Mouse (Mus musculus): ENCODE results near the gene Sox5. TPM values are rescaled to one million over a fixed set of nuclear protein-coding genes. Genes with fewer than 3 reads are reported as not detected.

The Sox5 gene
- 28.0 and 38.9 TPM in 2 replicates for polyA plus RNA-seq (2015; fragmentation: Nextera tagmentation; extraction: Ambion mirVana)

DNA sequence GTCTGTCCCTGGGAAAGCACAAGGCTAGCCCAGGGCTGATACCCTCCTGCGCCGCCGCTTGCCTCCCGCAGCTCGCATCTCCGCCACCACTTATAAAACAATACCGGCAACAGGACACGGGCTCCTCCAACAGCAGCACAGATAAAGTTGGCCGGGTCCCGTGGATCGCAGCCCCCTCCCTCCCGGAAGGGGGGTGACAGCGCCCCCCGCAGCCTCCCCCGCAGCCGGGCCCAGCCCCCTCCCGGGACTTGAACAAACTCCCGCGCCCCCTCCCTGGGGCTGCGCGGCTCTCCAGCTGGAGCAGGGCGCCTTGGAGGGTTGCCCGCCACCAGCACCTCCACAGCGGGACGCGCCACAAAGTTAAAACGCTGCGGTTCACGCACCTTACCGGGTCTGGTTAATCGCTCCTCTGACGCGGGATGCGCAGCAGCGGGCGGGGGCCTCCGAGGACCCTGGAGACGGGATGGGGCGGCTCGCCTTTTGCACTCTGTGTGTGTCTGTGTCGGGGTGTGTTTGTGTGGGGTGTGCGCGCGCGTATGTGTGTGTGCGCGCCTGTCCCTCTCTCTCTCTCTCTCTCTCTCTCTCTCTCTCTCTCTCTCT lies at the start of gene Sox5:
Gene Sox5 (minus strand): TSS at position 547 of the 600 bp plus-strand sequence.
- Histone ChIP-seq H3K9me3 (no peaks in the 10 kb centered on the region), H3K27me3 (no peaks in the 10 kb centered on the region), H3K4me2 (peak within 1 kb of the TSS; percentile 95), H3K9ac (peak within 1 kb of the TSS; percentile 78), H3K4me1 (replicated peaks) (peaks cover 19% of the 10 kb centered on the region), H3K36me3 (no peaks in the 10 kb centered on the region), H3K4me3 (peak within 1 kb of the TSS; percentile 73), H3K27ac (replicated peaks) (peak within 1 kb of the TSS; percentile 73)
- 0% methylated on average over 39 of the region's 47 CpGs for WGBS
- ATAC-seq (ENCODE audit: low FRiP score, low read depth): peak; percentile 77

DNA sequence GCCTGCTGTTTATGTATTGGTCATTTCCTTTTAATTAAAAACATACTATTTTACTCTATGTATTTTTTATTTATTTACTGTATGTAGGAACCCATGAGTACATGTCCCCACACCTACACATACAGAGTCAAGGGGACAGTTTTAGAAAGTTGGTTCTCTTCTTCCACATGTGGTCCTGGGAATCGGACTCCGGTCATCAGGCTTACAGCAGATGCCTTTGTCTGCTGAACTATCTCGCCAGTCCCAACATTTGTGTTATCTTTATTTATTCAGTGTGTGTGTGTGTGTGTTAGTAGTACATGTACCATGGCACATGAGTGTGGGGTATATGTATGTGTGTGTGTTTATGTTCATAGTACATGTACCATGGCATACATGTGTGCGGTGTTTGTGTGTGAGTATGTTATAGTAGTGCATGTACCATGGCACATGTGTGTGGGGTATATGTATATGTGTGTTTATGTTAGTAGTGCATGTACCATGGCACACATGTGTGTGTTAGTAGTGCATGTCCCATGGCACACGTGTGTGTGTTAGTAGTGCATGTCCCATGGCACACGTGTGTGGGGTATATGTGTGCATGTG lies 43.3 kb upstream of the Sox5 start:
- no peaks in the 10 kb centered on the region for H3K9me3 ChIP-seq
- ATAC-seq (ENCODE audit: low FRiP score, low read depth): no peak

DNA sequence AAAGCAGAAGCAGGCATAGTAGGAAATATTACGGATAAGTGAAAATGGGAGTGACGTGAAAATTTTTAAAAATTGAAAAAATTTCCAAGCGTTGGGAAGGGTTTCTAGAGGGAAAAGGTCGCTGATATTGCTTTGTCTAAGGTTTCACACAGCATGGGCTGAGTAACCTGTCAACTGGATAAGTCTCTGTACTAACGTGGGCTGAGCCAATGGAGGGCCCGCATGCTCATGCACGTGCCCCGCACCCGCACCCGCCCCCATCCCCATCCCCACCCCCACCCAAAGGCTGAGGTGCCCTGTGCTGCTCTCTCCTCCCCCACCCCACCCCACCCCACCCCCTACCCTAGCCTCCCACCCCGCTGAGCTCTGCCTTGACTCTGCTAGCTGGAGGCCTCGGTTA lies 42.4 kb upstream of the Sox5 start:
- no peak overlapping the region for H3K9ac ChIP-seq
- H3K4me3 ChIP-seq: no peak overlapping the region
- H3K9me3 ChIP-seq: no peaks in the 10 kb centered on the region
- no peaks in the 10 kb centered on the region for H3K27me3 ChIP-seq
- no peak for ATAC-seq (ENCODE audit: low FRiP score, low read depth)
- H3K4me1 ChIP-seq (replicated peaks): no peaks in the 10 kb centered on the region
- H3K27ac ChIP-seq (replicated peaks): no peak overlapping the region
- 76% methylated on average over 11 of the region's 12 CpGs for WGBS
- no peak overlapping the region for H3K4me2 ChIP-seq
- H3K36me3 ChIP-seq: no peaks in the 10 kb centered on the region

More for the DNA sequence above, 43.3 kb upstream of the Sox5 start:
- Histone ChIP-seq H3K27ac (replicated peaks) (no peak overlapping the region), H3K4me1 (replicated peaks) (no peaks in the 10 kb centered on the region), H3K4me2 (no peak overlapping the region), H3K36me3 (no peaks in the 10 kb centered on the region), H3K9ac (no peak overlapping the region), H3K4me3 (no peak overlapping the region), H3K27me3 (no peaks in the 10 kb centered on the region)
- 95% methylated on average over 6 of the region's 6 CpGs for WGBS

DNA sequence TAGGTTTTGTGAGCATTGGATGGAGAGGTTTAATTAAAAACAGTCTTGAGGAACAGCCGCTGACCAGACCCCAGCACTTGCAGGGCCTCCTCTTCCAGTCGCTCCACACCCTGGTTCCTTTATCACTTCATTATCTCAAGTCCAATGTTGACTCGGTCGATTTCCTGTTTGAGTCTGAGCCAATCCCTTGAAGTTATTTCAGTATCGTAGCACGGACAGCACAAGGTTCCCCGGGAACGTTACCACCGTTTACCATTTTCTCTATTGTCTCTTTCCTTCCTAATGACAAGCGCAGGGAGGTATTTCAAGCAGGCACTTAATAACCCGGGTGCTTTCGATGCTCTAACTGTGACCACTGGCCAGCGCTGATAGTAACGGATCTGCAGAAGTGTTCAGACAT lies 40.8 kb upstream of the Sox5 start:
- no peak for ATAC-seq (ENCODE audit: low FRiP score, low read depth)
- Histone ChIP-seq H3K9ac (no peak overlapping the region), H3K4me1 (replicated peaks) (no peaks in the 10 kb centered on the region), H3K36me3 (no peaks in the 10 kb centered on the region), H3K27ac (replicated peaks) (no peak overlapping the region), H3K9me3 (no peaks in the 10 kb centered on the region), H3K27me3 (no peaks in the 10 kb centered on the region), H3K4me2 (no peak overlapping the region), H3K4me3 (no peak overlapping the region)
- WGBS: 67% methylated on average over 14 of the region's 14 CpGs

DNA sequence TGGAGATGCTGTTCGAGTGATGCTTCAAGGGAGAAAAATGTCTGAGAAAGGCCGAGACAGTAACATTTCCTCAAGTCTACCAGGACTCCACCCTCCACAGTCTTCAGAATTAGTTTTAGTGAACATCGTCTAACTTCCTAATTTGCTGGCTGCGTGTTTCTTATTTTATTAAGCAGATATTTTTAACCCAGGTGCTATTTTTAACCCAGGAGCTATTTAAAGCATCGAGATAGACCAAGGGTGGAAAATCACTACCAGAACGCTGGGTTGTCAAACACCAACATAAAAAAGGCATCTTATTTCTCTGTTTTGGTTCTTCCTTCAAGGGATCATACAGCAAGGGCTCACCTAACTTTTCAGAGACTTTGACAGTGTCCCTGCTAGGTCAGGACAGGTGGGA lies 39.2 kb upstream of the Sox5 start:
- no peaks in the 10 kb centered on the region for H3K36me3 ChIP-seq
- H3K27ac ChIP-seq (replicated peaks): no peak overlapping the region
- no peaks in the 10 kb centered on the region for H3K4me1 ChIP-seq (replicated peaks)
- H3K9me3 ChIP-seq: no peaks in the 10 kb centered on the region
- ATAC-seq (ENCODE audit: low FRiP score, low read depth): no peak
- no peaks in the 10 kb centered on the region for H3K27me3 ChIP-seq
- no peak overlapping the region for H3K4me3 ChIP-seq
- H3K9ac ChIP-seq: no peak overlapping the region
- 90% methylated on average over 6 of the region's 6 CpGs for WGBS
- no peak overlapping the region for H3K4me2 ChIP-seq

DNA sequence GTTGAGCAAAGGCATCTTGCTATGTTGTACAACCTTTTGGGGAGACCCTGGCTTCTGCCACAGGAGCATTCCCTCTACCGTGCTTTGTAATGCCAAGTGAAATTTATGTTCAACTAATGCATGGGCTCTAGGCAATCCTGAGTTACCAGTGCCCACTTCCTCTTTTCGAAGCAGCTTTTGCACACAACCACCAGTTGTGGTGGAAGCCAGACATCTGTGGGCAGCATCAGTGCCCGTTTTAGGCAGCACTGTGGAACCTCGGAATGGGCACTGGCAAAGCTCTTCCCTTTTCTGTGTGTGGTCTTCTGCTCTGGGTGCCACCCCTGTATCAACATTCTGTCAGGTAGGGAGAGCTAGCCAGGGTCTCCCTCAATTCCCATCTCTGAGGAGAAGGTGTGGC lies 36.2 kb upstream of the Sox5 start:
- H3K27me3 ChIP-seq: no peaks in the 10 kb centered on the region
- no peak overlapping the region for H3K27ac ChIP-seq (replicated peaks)
- no peaks in the 10 kb centered on the region for H3K36me3 ChIP-seq
- no peak overlapping the region for H3K4me2 ChIP-seq
- H3K4me1 ChIP-seq (replicated peaks): peaks cover 5% of the 10 kb centered on the region; the same call in 1 of the 2 replicates
- ATAC-seq (ENCODE audit: low FRiP score, low read depth): no peak
- no peaks in the 10 kb centered on the region for H3K9me3 ChIP-seq
- WGBS: 91% methylated on average over 4 of the region's 4 CpGs
- H3K4me3 ChIP-seq: no peak overlapping the region
- no peak overlapping the region for H3K9ac ChIP-seq

DNA sequence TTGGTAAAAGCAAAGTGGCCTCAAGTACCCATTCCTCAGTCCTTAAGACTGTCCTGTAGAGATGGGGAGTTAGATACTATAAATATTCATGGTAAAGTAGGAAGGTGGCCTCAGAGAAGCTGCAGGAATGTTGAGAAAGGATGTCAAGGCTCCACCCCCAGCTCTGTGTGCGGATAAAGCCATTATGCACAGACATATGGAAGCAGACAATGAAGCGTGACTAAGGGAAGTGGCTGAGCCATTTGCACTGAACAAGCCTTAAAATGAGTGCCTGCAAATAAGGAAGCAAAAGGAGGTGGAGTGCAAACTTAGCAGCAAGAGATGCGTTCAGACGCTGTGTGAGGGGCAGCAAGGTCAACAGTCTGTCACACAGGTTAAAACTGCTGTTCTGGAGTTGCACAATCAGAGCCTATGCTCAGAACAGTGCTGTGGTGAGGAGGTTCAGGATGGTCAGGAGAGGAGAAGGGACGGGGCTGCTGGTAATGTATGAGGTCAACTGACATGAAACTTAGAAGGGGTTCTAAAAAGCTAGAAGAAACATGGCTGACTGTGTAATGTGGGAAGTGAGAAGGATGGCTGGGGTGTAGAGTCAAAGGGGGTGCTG lies 35.7 kb upstream of the Sox5 start:
- Histone ChIP-seq H3K36me3 (no peaks in the 10 kb centered on the region), H3K9me3 (no peaks in the 10 kb centered on the region), H3K4me3 (no peak overlapping the region), H3K4me2 (no peak overlapping the region), H3K27me3 (no peaks in the 10 kb centered on the region), H3K27ac (replicated peaks) (no peak overlapping the region), H3K9ac (no peak overlapping the region), H3K4me1 (replicated peaks) (peaks cover 5% of the 10 kb centered on the region; the same call in 1 of the 2 replicates)
- 43% methylated on average over 5 of the region's 5 CpGs for WGBS
- ATAC-seq (ENCODE audit: low FRiP score, low read depth): no peak

DNA sequence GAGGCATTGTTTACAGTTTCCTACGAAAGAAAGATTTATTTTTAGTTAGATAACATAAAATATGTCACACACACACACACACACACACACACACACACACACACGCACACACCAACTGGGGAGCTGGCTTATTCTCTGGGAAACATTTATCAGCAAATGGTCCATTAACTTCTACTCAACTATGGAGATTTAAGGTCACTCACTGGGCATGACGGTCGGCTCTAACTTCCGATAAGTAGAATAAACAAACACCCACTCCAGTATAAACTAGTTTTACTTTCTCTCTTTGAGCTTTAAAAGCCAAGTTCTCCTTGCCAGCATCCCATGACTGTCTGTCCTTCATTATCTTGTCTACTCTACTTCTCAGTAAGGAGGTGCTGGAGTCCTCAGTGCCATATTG lies 33.8 kb upstream of the Sox5 start:
- no peaks in the 10 kb centered on the region for H3K36me3 ChIP-seq
- H3K4me1 ChIP-seq (replicated peaks): peaks cover 5% of the 10 kb centered on the region; the same call in 1 of the 2 replicates
- H3K27me3 ChIP-seq: no peaks in the 10 kb centered on the region
- no peak overlapping the region for H3K4me2 ChIP-seq
- H3K27ac ChIP-seq (replicated peaks): no peak overlapping the region
- H3K9ac ChIP-seq: no peak overlapping the region
- WGBS: 67% methylated on average over 5 of the region's 5 CpGs
- H3K9me3 ChIP-seq: no peaks in the 10 kb centered on the region
- no peak for ATAC-seq (ENCODE audit: low FRiP score, low read depth)
- no peak overlapping the region for H3K4me3 ChIP-seq

DNA sequence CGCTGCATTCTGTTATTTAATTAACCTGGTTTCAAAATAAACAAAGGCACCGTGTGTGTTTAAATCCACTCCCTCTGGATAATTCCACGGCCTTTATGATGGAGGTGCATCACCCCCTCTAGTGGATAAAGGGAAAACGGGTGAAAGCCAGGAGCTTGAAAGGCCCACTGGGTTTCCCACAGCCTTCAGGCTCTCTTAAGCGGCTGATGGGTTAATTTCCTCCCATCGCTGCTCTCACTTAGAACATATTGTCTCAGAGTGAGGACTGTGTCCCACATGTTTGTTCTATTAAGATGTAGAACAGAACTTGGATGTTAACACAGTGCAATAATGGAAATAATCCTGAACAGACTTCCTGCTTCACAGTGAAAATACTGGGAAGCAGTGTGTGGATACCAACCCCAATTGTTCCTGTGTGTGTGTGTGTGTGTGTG lies 33.2 kb upstream of the Sox5 start:
- no peaks in the 10 kb centered on the region for H3K36me3 ChIP-seq
- H3K27ac ChIP-seq (replicated peaks): no peak overlapping the region
- no peak overlapping the region for H3K4me3 ChIP-seq
- 4% methylated on average over 6 of the region's 6 CpGs for WGBS
- H3K9me3 ChIP-seq: no peaks in the 10 kb centered on the region
- peaks cover 5% of the 10 kb centered on the region; the same call in 1 of the 2 replicates for H3K4me1 ChIP-seq (replicated peaks)
- H3K9ac ChIP-seq: no peak overlapping the region
- no peaks in the 10 kb centered on the region for H3K27me3 ChIP-seq
- H3K4me2 ChIP-seq: no peak overlapping the region
- ATAC-seq (ENCODE audit: low FRiP score, low read depth): peak; percentile 76; the same call in 1 of the 2 replicates

DNA sequence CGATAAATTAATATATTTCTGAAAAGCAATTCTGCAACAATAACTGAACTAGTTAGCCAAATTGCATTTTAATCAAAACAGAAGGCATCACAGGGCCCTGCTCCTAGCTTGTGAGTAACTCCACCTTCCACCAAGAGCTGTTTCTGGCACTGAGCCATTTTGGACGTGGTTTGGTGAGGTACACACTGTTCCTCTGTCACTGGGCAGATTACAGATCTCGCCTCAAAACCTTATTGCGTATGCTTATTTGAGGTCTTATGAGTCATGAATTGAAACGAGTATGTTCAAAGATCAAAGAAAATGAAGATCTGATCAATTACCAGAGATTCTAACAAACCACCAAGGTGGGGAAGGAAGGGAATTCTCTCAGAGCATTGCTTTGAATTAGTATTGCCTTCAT lies 22.5 kb upstream of the Sox5 start:
- ATAC-seq (ENCODE audit: low FRiP score, low read depth): no peak
- Histone ChIP-seq H3K36me3 (no peaks in the 10 kb centered on the region), H3K4me2 (no peak overlapping the region), H3K4me1 (replicated peaks) (no peaks in the 10 kb centered on the region), H3K9ac (no peak overlapping the region), H3K4me3 (no peak overlapping the region), H3K9me3 (no peaks in the 10 kb centered on the region), H3K27me3 (no peaks in the 10 kb centered on the region), H3K27ac (replicated peaks) (no peak overlapping the region)
- WGBS: 89% methylated on average over 5 of the region's 5 CpGs

DNA sequence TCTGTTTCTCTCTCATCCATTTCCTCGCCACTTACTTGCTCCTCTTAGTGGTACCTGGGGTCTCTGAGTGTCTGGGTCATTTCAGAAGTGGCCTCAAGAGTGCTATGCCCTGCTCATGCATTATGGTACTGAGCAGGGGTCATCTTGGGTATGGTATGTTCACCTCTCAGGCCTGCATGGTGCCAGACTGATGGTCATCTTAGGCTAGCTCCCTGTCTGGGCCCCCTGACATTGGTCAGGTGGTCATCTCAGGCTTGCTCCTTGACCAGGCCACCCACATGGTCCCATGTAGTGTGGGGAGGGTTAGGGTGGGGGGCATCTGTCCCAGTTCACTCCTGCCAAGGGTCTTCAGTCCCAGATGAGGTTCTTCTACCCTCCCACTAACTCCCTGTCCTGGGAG lies 21.3 kb upstream of the Sox5 start:
- no peak for ATAC-seq (ENCODE audit: low FRiP score, low read depth)
- WGBS: 94% methylated on average over 1 of the region's 1 CpGs
- Histone ChIP-seq H3K9me3 (no peaks in the 10 kb centered on the region), H3K9ac (no peak overlapping the region), H3K4me1 (replicated peaks) (no peaks in the 10 kb centered on the region), H3K27ac (replicated peaks) (no peak overlapping the region), H3K4me3 (no peak overlapping the region), H3K4me2 (no peak overlapping the region), H3K27me3 (no peaks in the 10 kb centered on the region), H3K36me3 (no peaks in the 10 kb centered on the region)

DNA sequence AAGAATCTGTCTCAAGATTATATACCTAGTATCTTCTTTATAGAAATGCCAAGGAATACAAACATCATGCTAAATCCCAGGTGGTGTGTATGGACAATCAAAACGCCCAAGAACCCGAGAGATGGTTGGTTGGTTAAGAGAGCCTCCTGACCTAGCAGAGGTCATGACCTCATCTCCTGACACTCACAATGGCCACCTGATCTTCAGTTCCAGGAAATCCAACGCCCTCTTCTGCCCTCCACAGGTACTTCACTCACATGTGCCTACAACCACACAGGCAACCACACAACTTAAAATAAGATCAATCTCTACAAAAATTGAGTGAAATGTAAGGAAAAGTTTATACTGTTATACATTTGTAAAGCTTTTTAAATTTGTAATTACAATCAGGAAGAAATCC lies 12.6 kb upstream of the Sox5 start:
- no peaks in the 10 kb centered on the region for H3K9me3 ChIP-seq
- H3K4me2 ChIP-seq: no peak overlapping the region
- no peaks in the 10 kb centered on the region for H3K4me1 ChIP-seq (replicated peaks)
- H3K27ac ChIP-seq (replicated peaks): no peak overlapping the region
- ATAC-seq (ENCODE audit: low FRiP score, low read depth): no peak
- no peak overlapping the region for H3K4me3 ChIP-seq
- no peak overlapping the region for H3K9ac ChIP-seq
- H3K27me3 ChIP-seq: no peaks in the 10 kb centered on the region
- no peaks in the 10 kb centered on the region for H3K36me3 ChIP-seq
- WGBS: 80% methylated on average over 3 of the region's 3 CpGs

Measured in hindbrain, embryonic 15.5 days (tissue).